Mouse (Mus musculus): ENCODE measurements around the gene Drc3. TPM values are rescaled to one million over a fixed set of nuclear protein-coding genes. Genes with fewer than 3 reads are reported as not detected.

The Drc3 gene
- polyA plus RNA-seq, 1 experiment from 2014 or later: 7.1 TPM

DNA sequence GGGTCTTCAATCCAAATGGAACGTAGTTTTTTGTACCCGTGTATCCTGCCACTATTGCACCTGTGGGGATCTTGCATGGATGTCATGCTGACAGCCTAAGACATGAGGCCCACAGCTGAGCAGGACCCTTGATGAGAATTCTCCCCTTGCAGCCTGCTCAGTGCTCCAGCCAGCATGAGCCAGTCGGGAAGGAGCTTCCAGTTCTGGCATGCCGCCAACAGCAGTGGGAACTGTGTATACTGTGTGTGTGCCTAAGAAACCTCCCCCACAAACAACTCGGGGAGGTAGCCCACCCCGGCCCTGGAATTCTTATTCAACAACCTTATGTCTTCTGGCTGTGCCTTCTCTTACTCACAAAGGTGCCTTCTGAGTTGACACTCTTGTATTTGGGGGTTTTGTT lies 43.4 kb downstream of the Drc3 start:
- no peak overlapping the region for H3K27ac ChIP-seq (ENCODE audit: low read length)
- H3K9me3 ChIP-seq (replicated peaks; ENCODE audit: control insufficient read depth, low read length, poor library complexity, severe bottlenecking): no peaks in the 10 kb centered on the region
- H3K27me3 ChIP-seq (ENCODE audit: control insufficient read depth, insufficient read depth, low read depth, low read length): no peaks in the 10 kb centered on the region
- H3K36me3 ChIP-seq (ENCODE audit: control insufficient read depth, insufficient read depth, low read length): peaks cover 11% of the 10 kb centered on the region
- H3K4me1 ChIP-seq (ENCODE audit: control insufficient read depth, insufficient read depth, low read length): no peaks in the 10 kb centered on the region
- no peak overlapping the region for H3K4me2 ChIP-seq (ENCODE audit: low read length)
- no peak overlapping the region for H3K9ac ChIP-seq (ENCODE audit: low read depth, low read length)
- no peak for ATAC-seq
- no peak overlapping the region for H3K4me3 ChIP-seq (ENCODE audit: low read depth, low read length)
- WGBS: 64% methylated on average over 6 of the region's 6 CpGs

- no peak overlapping the region for H3K4me3 ChIP-seq (ENCODE audit: low read depth, low read length)
These were observed 44.0 kb downstream of the Drc3 start for GRCm38 (mm10) chr11:60397172-60397571.

GRCm38 (mm10) chr11:60406606-60407005 lies 53.5 kb downstream of the Drc3 start:
- Histone ChIP-seq H3K27me3 (ENCODE audit: control insufficient read depth, insufficient read depth, low read depth, low read length) (no peaks in the 10 kb centered on the region), H3K9me3 (replicated peaks; ENCODE audit: control insufficient read depth, low read length, poor library complexity, severe bottlenecking) (no peaks in the 10 kb centered on the region), H3K4me1 (ENCODE audit: control insufficient read depth, insufficient read depth, low read length) (no peaks in the 10 kb centered on the region), H3K27ac (ENCODE audit: low read length) (no peak overlapping the region), H3K4me3 (ENCODE audit: low read depth, low read length) (no peak overlapping the region), H3K4me2 (ENCODE audit: low read length) (no peak overlapping the region), H3K9ac (ENCODE audit: low read depth, low read length) (no peak overlapping the region), H3K36me3 (ENCODE audit: control insufficient read depth, insufficient read depth, low read length) (peaks cover 25% of the 10 kb centered on the region)
- WGBS: 100% methylated on average over 1 of the region's 1 CpGs
- no peak for ATAC-seq

More at GRCm38 (mm10) chr11:60397172-60397571, 44.0 kb downstream of the Drc3 start:
- Histone ChIP-seq H3K9me3 (replicated peaks; ENCODE audit: control insufficient read depth, low read length, poor library complexity, severe bottlenecking) (no peaks in the 10 kb centered on the region), H3K4me2 (ENCODE audit: low read length) (no peak overlapping the region), H3K4me1 (ENCODE audit: control insufficient read depth, insufficient read depth, low read length) (no peaks in the 10 kb centered on the region), H3K27me3 (ENCODE audit: control insufficient read depth, insufficient read depth, low read depth, low read length) (no peaks in the 10 kb centered on the region), H3K36me3 (ENCODE audit: control insufficient read depth, insufficient read depth, low read length) (peaks cover 11% of the 10 kb centered on the region), H3K27ac (ENCODE audit: low read length) (no peak overlapping the region), H3K9ac (ENCODE audit: low read depth, low read length) (no peak overlapping the region)
- WGBS: 91% methylated on average over 2 of the region's 2 CpGs
- ATAC-seq: no peak

- H3K4me2 ChIP-seq (ENCODE audit: low read length): no peak overlapping the region
- H3K27me3 ChIP-seq (ENCODE audit: control insufficient read depth, insufficient read depth, low read depth, low read length): no peaks in the 10 kb centered on the region
- H3K4me1 ChIP-seq (ENCODE audit: control insufficient read depth, insufficient read depth, low read length): peaks cover 12% of the 10 kb centered on the region
- H3K27ac ChIP-seq (ENCODE audit: low read length): no peak overlapping the region
- 11% methylated on average over 3 of the region's 3 CpGs for WGBS
- no peak for ATAC-seq
- no peak overlapping the region for H3K4me3 ChIP-seq (ENCODE audit: low read depth, low read length)
- H3K9me3 ChIP-seq (replicated peaks; ENCODE audit: control insufficient read depth, low read length, poor library complexity, severe bottlenecking): no peaks in the 10 kb centered on the region
- peaks cover 6% of the 10 kb centered on the region for H3K36me3 ChIP-seq (ENCODE audit: control insufficient read depth, insufficient read depth, low read length)
- no peak overlapping the region for H3K9ac ChIP-seq (ENCODE audit: low read depth, low read length)
These were observed 59.0 kb downstream of the Drc3 start for GRCm38 (mm10) chr11:60412173-60412572.

DNA sequence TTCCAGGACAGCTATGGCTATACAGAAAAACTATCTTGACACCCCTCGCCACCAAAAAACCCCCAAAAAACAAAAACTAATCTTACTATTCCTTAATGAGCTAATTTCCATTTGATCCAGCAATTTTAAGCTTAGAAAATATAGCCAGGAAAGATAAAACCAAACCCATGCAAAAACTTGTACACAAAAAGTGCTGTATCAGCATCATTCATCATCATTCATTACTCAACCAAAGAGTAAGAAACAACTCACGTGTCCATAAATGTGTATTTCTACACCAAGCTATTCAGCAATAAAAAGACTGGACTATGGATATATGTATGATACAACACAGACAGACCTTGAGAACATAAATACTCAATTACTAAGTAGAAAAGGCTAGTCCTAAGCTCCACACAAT lies 59.8 kb downstream of the Drc3 start:
- Histone ChIP-seq H3K36me3 (ENCODE audit: control insufficient read depth, insufficient read depth, low read length) (peaks cover 4% of the 10 kb centered on the region), H3K9me3 (replicated peaks; ENCODE audit: control insufficient read depth, low read length, poor library complexity, severe bottlenecking) (no peaks in the 10 kb centered on the region), H3K9ac (ENCODE audit: low read depth, low read length) (no peak overlapping the region), H3K4me2 (ENCODE audit: low read length) (no peak overlapping the region), H3K4me1 (ENCODE audit: control insufficient read depth, insufficient read depth, low read length) (peaks cover 12% of the 10 kb centered on the region), H3K27ac (ENCODE audit: low read length) (no peak overlapping the region), H3K27me3 (ENCODE audit: control insufficient read depth, insufficient read depth, low read depth, low read length) (no peaks in the 10 kb centered on the region), H3K4me3 (ENCODE audit: low read depth, low read length) (no peak overlapping the region)
- WGBS: 91% methylated on average over 2 of the region's 2 CpGs
- no peak for ATAC-seq

DNA sequence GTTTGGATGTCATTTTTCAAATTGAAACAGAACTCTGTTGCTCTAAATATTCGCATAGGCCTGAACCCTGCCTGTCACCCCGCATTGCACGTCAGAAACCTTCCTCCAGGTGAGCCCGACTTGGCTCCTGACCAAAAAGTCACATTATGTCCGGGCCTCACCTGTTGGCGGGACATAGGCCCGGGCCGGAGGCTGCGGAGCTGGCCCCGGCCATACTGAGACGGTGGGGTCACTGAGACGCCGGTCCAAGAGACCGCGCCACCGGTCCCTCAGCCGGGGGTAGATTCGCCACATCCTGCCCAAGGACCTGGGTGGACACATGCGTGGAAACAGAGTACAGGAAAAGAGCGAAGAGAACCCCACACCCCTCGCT lies 63.4 kb downstream of the Drc3 start:
- Histone ChIP-seq H3K4me3 (ENCODE audit: low read depth, low read length) (peak overlapping the region; percentile 88), H3K36me3 (ENCODE audit: control insufficient read depth, insufficient read depth, low read length) (no peaks in the 10 kb centered on the region), H3K4me1 (ENCODE audit: control insufficient read depth, insufficient read depth, low read length) (peaks cover 24% of the 10 kb centered on the region), H3K27me3 (ENCODE audit: control insufficient read depth, insufficient read depth, low read depth, low read length) (no peaks in the 10 kb centered on the region), H3K4me2 (ENCODE audit: low read length) (peak overlapping the region; percentile 67), H3K9ac (ENCODE audit: low read depth, low read length) (peak overlapping the region; percentile 83), H3K9me3 (replicated peaks; ENCODE audit: control insufficient read depth, low read length, poor library complexity, severe bottlenecking) (no peaks in the 10 kb centered on the region), H3K27ac (ENCODE audit: low read length) (peak overlapping the region; percentile 80)
- WGBS: 0% methylated on average over 21 of the region's 21 CpGs
- no peak for ATAC-seq

GRCm38 (mm10) chr11:60416963-60417716 lies 64.0 kb downstream of the Drc3 start, which contains the start of gene Gid4:
Gid4 (plus strand) TSS chr11:60417145.
- H3K4me1 ChIP-seq (ENCODE audit: control insufficient read depth, insufficient read depth, low read length): peaks cover 24% of the 10 kb centered on the region
- H3K9ac ChIP-seq (ENCODE audit: low read depth, low read length): peak within 1 kb of the TSS; percentile 89
- H3K4me2 ChIP-seq (ENCODE audit: low read length): peak within 1 kb of the TSS; percentile 86
- WGBS: under 1% methylated on average over 71 of the region's 81 CpGs
- H3K27me3 ChIP-seq (ENCODE audit: control insufficient read depth, insufficient read depth, low read depth, low read length): no peaks in the 10 kb centered on the region
- peak within 1 kb of the TSS; percentile 87 for H3K27ac ChIP-seq (ENCODE audit: low read length)
- H3K4me3 ChIP-seq (ENCODE audit: low read depth, low read length): peak within 1 kb of the TSS; percentile 88
- H3K36me3 ChIP-seq (ENCODE audit: control insufficient read depth, insufficient read depth, low read length): no peaks in the 10 kb centered on the region
- H3K9me3 ChIP-seq (replicated peaks; ENCODE audit: control insufficient read depth, low read length, poor library complexity, severe bottlenecking): no peaks in the 10 kb centered on the region
- ATAC-seq: peak; percentile 97

GRCm38 (mm10) chr11:60417717-60418472 lies 64.8 kb downstream of the Drc3 start, which contains the start of gene Atpaf2:
Atpaf2 (minus strand) TSS chr11:60418457.
- Histone ChIP-seq H3K4me1 (ENCODE audit: control insufficient read depth, insufficient read depth, low read length) (peaks cover 24% of the 10 kb centered on the region), H3K9me3 (replicated peaks; ENCODE audit: control insufficient read depth, low read length, poor library complexity, severe bottlenecking) (no peaks in the 10 kb centered on the region), H3K9ac (ENCODE audit: low read depth, low read length) (peak within 1 kb of the TSS; percentile 89), H3K27me3 (ENCODE audit: control insufficient read depth, insufficient read depth, low read depth, low read length) (no peaks in the 10 kb centered on the region), H3K27ac (ENCODE audit: low read length) (peak within 1 kb of the TSS; percentile 87), H3K36me3 (ENCODE audit: control insufficient read depth, insufficient read depth, low read length) (no peaks in the 10 kb centered on the region), H3K4me3 (ENCODE audit: low read depth, low read length) (peak within 1 kb of the TSS; percentile 88), H3K4me2 (ENCODE audit: low read length) (peak within 1 kb of the TSS; percentile 86)
- under 1% methylated on average over 29 of the region's 39 CpGs for WGBS
- peak; percentile 52 for ATAC-seq

- no peaks in the 10 kb centered on the region for H3K36me3 ChIP-seq (ENCODE audit: control insufficient read depth, insufficient read depth, low read length)
- peaks cover 24% of the 10 kb centered on the region for H3K4me1 ChIP-seq (ENCODE audit: control insufficient read depth, insufficient read depth, low read length)
- H3K27ac ChIP-seq (ENCODE audit: low read length): no peak overlapping the region
- peak overlapping the region; percentile 88 for H3K4me3 ChIP-seq (ENCODE audit: low read depth, low read length)
- H3K9ac ChIP-seq (ENCODE audit: low read depth, low read length): peak overlapping the region; percentile 89
- no peaks in the 10 kb centered on the region for H3K9me3 ChIP-seq (replicated peaks; ENCODE audit: control insufficient read depth, low read length, poor library complexity, severe bottlenecking)
- peak overlapping the region; percentile 86 for H3K4me2 ChIP-seq (ENCODE audit: low read length)
- WGBS: 27% methylated on average over 6 of the region's 6 CpGs
- no peaks in the 10 kb centered on the region for H3K27me3 ChIP-seq (ENCODE audit: control insufficient read depth, insufficient read depth, low read depth, low read length)
- no peak for ATAC-seq
These were observed 65.3 kb downstream of the Drc3 start for GRCm38 (mm10) chr11:60418473-60418803.

All from midbrain, embryonic 16.5 days (tissue).